Mouse (Mus musculus): ENCODE measurements around the gene Scgb1b20. TPM values are rescaled to one million over a fixed set of nuclear protein-coding genes. Genes with fewer than 3 reads are reported as not detected.
"Not testable (repeated sequence)": the region's sequence is repeated elsewhere in the genome, so short reads cannot be mapped to it uniquely, and the experiment has no call there.

Scgb1b20 gene
- not detected in 2 replicates for polyA plus RNA-seq (2012; rRNA removed)

GRCm38 (mm10) chr7:33372934-33373333 lies at the start of gene Scgb1b20:
Gene Scgb1b20 (plus strand): TSS chr7:33373234.
- not testable (repeated sequence) for DNase-seq (ENCODE audit: low read depth)

- not testable (repeated sequence) for DNase-seq (ENCODE audit: low read depth)
These were observed 6.8 kb upstream of the Scgb1b20 start, which contains the start of gene Scgb2b20 for GRCm38 (mm10) chr7:33366222-33366621. Gene Scgb2b20 (minus strand): TSS chr7:33366322.

GRCm38 (mm10) chr7:33399749-33400148 lies 26.7 kb downstream of the Scgb1b20 start:
- DNase-seq (ENCODE audit: low read depth), result not testable (repeated sequence)

- DNase-seq (ENCODE audit: low read depth), result no peak
These were observed 28.6 kb downstream of the Scgb1b20 start for GRCm38 (mm10) chr7:33401650-33402049.

- not testable (repeated sequence) for DNase-seq (ENCODE audit: low read depth)
These were observed 36.6 kb downstream of the Scgb1b20 start for GRCm38 (mm10) chr7:33409681-33410080.

Other genes with a start within 250 kb of the Scgb1b20 start
- gene Scgb2b18, start 199.4 kb upstream of the Scgb1b20 start, polyA plus RNA-seq (2012; rRNA removed), result not detected in 2 replicates
- gene Scgb1b18, start 187.7 kb upstream of the Scgb1b20 start, polyA plus RNA-seq (2012; rRNA removed), result not detected in 2 replicates
- gene Scgb2b19, start 92.9 kb upstream of the Scgb1b20 start, polyA plus RNA-seq (2012; rRNA removed), result not detected in 2 replicates
- not detected in 2 replicates for gene Scgb1b19, start 85.9 kb upstream of the Scgb1b20 start, polyA plus RNA-seq (2012; rRNA removed)
- gene Scgb2b20, start 6.9 kb upstream of the Scgb1b20 start, polyA plus RNA-seq (2012; rRNA removed), result not detected in 2 replicates
- not detected in 2 replicates for gene Scgb2b21, start 147.2 kb downstream of the Scgb1b20 start, polyA plus RNA-seq (2012; rRNA removed)